Mouse (Mus musculus) limb, embryonic 11.5 days (tissue): ENCODE results near the gene Pak4. TPM values are rescaled to one million over a fixed set of nuclear protein-coding genes. Genes with fewer than 3 reads are reported as not detected.

Experiments used
- ATAC-seq: fragments of 200-750 bp; cut with Nextera tagmentation; 2 replicates; pipeline ENCODE4 v1.8.0; 2017; ENCODE audit warnings: low read depth; ENCODE audit not compliant: insufficient number of reproducible peaks, low FRiP score, low TSS enrichment
- DNase-seq: peaks from one replicate; pipeline ENCODE4 v3.0.0-alpha.2; 2015; ENCODE audit warnings: low spot score
- H3K27ac ChIP-seq: fragments of 300-500 bp; sonication (generic); replicated peaks from 2 replicates; pipeline ENCODE4 v1.5.1; 2014; ENCODE audit warnings: low read depth, mild to moderate bottlenecking, low read length
- H3K27me3 ChIP-seq: fragments of 300-500 bp; sonication (generic); 2 replicates; pipeline ENCODE4 v1.6.1; 2014; ENCODE audit warnings: mild to moderate bottlenecking, low read length, mixed read lengths; ENCODE audit not compliant: control insufficient read depth, insufficient read depth
- H3K36me3 ChIP-seq: fragments of 300-500 bp; sonication (generic); 2 replicates; pipeline ENCODE4 v1.6.1; 2014; ENCODE audit warnings: mild to moderate bottlenecking, low read length, moderate library complexity, mixed read lengths; ENCODE audit not compliant: control insufficient read depth, insufficient read depth
- H3K4me1 ChIP-seq: fragments of 300-500 bp; sonication (generic); 2 replicates; pipeline ENCODE4 v1.6.1; 2014; ENCODE audit warnings: low read length, mixed read lengths; ENCODE audit not compliant: control insufficient read depth, insufficient read depth
- H3K4me2 ChIP-seq: fragments of 300-500 bp; sonication (generic); 2 replicates; pipeline ENCODE4 v1.6.1; 2014; ENCODE audit warnings: low read depth, mild to moderate bottlenecking, moderate library complexity; ENCODE audit not compliant: severe bottlenecking
- H3K4me3 ChIP-seq: fragments of 300-500 bp; sonication (generic); 2 replicates; pipeline ENCODE4 v1.5.1; 2014; ENCODE audit warnings: low read depth, low read length
- H3K9ac ChIP-seq: fragments of 300-500 bp; sonication (generic); 2 replicates; pipeline ENCODE4 v1.6.1; 2014; ENCODE audit warnings: mild to moderate bottlenecking, low read length
- H3K9me3 ChIP-seq: fragments of 300-500 bp; sonication (generic); 2 replicates; pipeline ENCODE4 v1.6.1; 2016; ENCODE audit warnings: low read length; ENCODE audit not compliant: control insufficient read depth
- WGBS: fragments of 180-500 bp; shearing (Covaris S2); extraction: QIAGEN DNeasy Blood & Tissue Kit; methylation state at CpG from one replicate; pipeline ENCODE4 v1.1.7; 2014; 5-methylcytosine and 5-hydroxymethylcytosine counted together
- polyA plus RNA-seq: library from polyadenylated mRNA; unstranded; fragments of >200 nt; fragmentation: Nextera tagmentation; extraction: Ambion mirVana; gene quantifications from 2 replicates; pipeline ENCODE4 v1.2.1, GENCODE M21; 2014

Pak4 gene
- 37.4 and 44.5 TPM in 2 replicates for polyA plus RNA-seq

- DNase-seq (peak; percentile 100), ATAC-seq (peak; percentile 89)
- Histone ChIP-seq H3K9me3 (no peaks in the 10 kb centered on the region), H3K4me3 (peak within 1 kb of the TSS; percentile 65), H3K9ac (peak within 1 kb of the TSS; percentile 72), H3K4me1 (peaks cover 28% of the 10 kb centered on the region), H3K27me3 (no peaks in the 10 kb centered on the region), H3K36me3 (no peaks in the 10 kb centered on the region), H3K4me2 (peak within 1 kb of the TSS; percentile 88), H3K27ac (peak within 1 kb of the TSS; percentile 73)
- under 1% methylated on average over 66 of the region's 66 CpGs for WGBS
Measured at GRCm38 (mm10) chr7:28597642-28598446, at the start of gene Pak4, which contains the start of gene Samd4b. Pak4 (minus strand) TSS chr7:28598185. Samd4b (minus strand) TSS chr7:28598144.

- Histone ChIP-seq H3K36me3 (no peaks in the 10 kb centered on the region), H3K4me3 (no peak overlapping the region), H3K9ac (no peak overlapping the region), H3K9me3 (no peaks in the 10 kb centered on the region), H3K27ac (no peak overlapping the region), H3K4me2 (no peak overlapping the region), H3K27me3 (no peaks in the 10 kb centered on the region), H3K4me1 (no peaks in the 10 kb centered on the region)
- DNase-seq = no peak
- ATAC-seq = no peak
- WGBS = 55% methylated on average over 7 of the region's 7 CpGs
Measured at GRCm38 (mm10) chr7:28647016-28647415, 49.0 kb upstream of the Pak4 start.

GRCm38 (mm10) chr7:28645947-28646475 is 48.0 kb upstream of the Pak4 start:
- ATAC-seq = no peak
- H3K9me3 ChIP-seq = no peaks in the 10 kb centered on the region
- 84% methylated on average over 2 of the region's 2 CpGs for WGBS

GRCm38 (mm10) chr7:28645366-28645765 is 47.4 kb upstream of the Pak4 start:
- Histone ChIP-seq H3K9ac (no peak overlapping the region), H3K4me2 (no peak overlapping the region), H3K4me3 (no peak overlapping the region), H3K27ac (no peak overlapping the region), H3K4me1 (no peaks in the 10 kb centered on the region), H3K9me3 (no peaks in the 10 kb centered on the region), H3K36me3 (no peaks in the 10 kb centered on the region), H3K27me3 (no peaks in the 10 kb centered on the region)
- no peak for ATAC-seq
- DNase-seq = no peak
- WGBS = 68% methylated on average over 6 of the region's 6 CpGs

More at GRCm38 (mm10) chr7:28645947-28646475, 48.0 kb upstream of the Pak4 start:
- Histone ChIP-seq H3K36me3 (no peaks in the 10 kb centered on the region), H3K9ac (no peak overlapping the region), H3K4me2 (no peak overlapping the region), H3K27ac (no peak overlapping the region), H3K4me1 (no peaks in the 10 kb centered on the region), H3K27me3 (no peaks in the 10 kb centered on the region), H3K4me3 (no peak overlapping the region)
- no peak for DNase-seq

- Histone ChIP-seq H3K36me3 (no peaks in the 10 kb centered on the region), H3K9ac (no peak overlapping the region), H3K27ac (no peak overlapping the region), H3K4me2 (no peak overlapping the region), H3K9me3 (no peaks in the 10 kb centered on the region), H3K27me3 (no peaks in the 10 kb centered on the region), H3K4me1 (no peaks in the 10 kb centered on the region), H3K4me3 (no peak overlapping the region)
- 50% methylated on average over 8 of the region's 8 CpGs for WGBS
- DNase-seq (no peak), ATAC-seq (no peak)
Measured at GRCm38 (mm10) chr7:28641546-28641945, 43.6 kb upstream of the Pak4 start.

- WGBS = 16% methylated on average over 8 of the region's 8 CpGs
- Histone ChIP-seq H3K27me3 (no peaks in the 10 kb centered on the region), H3K9ac (no peak overlapping the region), H3K4me2 (no peak overlapping the region), H3K27ac (no peak overlapping the region), H3K36me3 (no peaks in the 10 kb centered on the region), H3K4me3 (no peak overlapping the region), H3K9me3 (no peaks in the 10 kb centered on the region), H3K4me1 (no peaks in the 10 kb centered on the region)
- no peak for ATAC-seq
- no peak for DNase-seq
Measured at GRCm38 (mm10) chr7:28637511-28637910, 39.5 kb upstream of the Pak4 start.

GRCm38 (mm10) chr7:28634128-28634527 is 36.1 kb upstream of the Pak4 start:
- Histone ChIP-seq H3K9me3 (no peaks in the 10 kb centered on the region), H3K9ac (no peak overlapping the region), H3K27ac (no peak overlapping the region), H3K4me1 (0 out of 2 replicates have a peak, but pooled peaks cover 3% of the 10 kb centered on the region), H3K4me3 (no peak overlapping the region), H3K4me2 (no peak overlapping the region), H3K36me3 (no peaks in the 10 kb centered on the region), H3K27me3 (peaks cover 25% of the 10 kb centered on the region)
- ATAC-seq = no peak
- 62% methylated on average over 4 of the region's 4 CpGs for WGBS
- DNase-seq = no peak

- ATAC-seq (no peak), DNase-seq (no peak)
- no peaks in the 10 kb centered on the region for H3K36me3 ChIP-seq
- no peaks in the 10 kb centered on the region for H3K9me3 ChIP-seq
- H3K9ac ChIP-seq = no peak within 1 kb of the TSS
- 0 out of 2 replicates have a peak, but pooled peaks cover 3% of the 10 kb centered on the region for H3K4me1 ChIP-seq
- 30% methylated on average over 10 of the region's 10 CpGs for WGBS
- no peak within 1 kb of the TSS for H3K27ac ChIP-seq
- no peak within 1 kb of the TSS; the same call in 1 of the 2 replicates for H3K4me3 ChIP-seq
- peaks cover 33% of the 10 kb centered on the region for H3K27me3 ChIP-seq
- peak within 1 kb of the TSS; percentile 3 for H3K4me2 ChIP-seq
Measured at GRCm38 (mm10) chr7:28631073-28631472, 33.1 kb upstream of the Pak4 start, which contains the start of gene Acp7. Acp7 (minus strand) TSS chr7:28631332.
